Mouse (Mus musculus): Measurements from ENCODE around the gene Nmrk1. TPM values are rescaled to one million over a fixed set of nuclear protein-coding genes. Genes with fewer than 3 reads are reported as not detected.

The Nmrk1 gene
- polyA plus RNA-seq, 1 experiment from 2014 or later: 12.6 TPM

GRCm38 (mm10) chr19:18596876-18597275 is 34.9 kb upstream of the Nmrk1 start:
- H3K36me3 ChIP-seq (replicated peaks; ENCODE audit: insufficient read depth, low read length): peaks cover 22% of the 10 kb centered on the region
- H3K27me3 ChIP-seq (ENCODE audit: insufficient read depth, low read length): no peaks in the 10 kb centered on the region
- H3K9me3 ChIP-seq (ENCODE audit: low read length): no peaks in the 10 kb centered on the region
- DNase-seq (no peak), ATAC-seq (no peak)
- 79% methylated on average over 5 of the region's 5 CpGs for WGBS (ENCODE audit: insufficient replicate concordance)
- H3K9ac ChIP-seq (replicated peaks): no peak overlapping the region
- no peak overlapping the region for H3K4me2 ChIP-seq (ENCODE audit: low read depth, low read length)
- H3K4me1 ChIP-seq (ENCODE audit: insufficient read depth): no peaks in the 10 kb centered on the region
- no peak overlapping the region for H3K27ac ChIP-seq (ENCODE audit: low read depth)
- TF ChIP-seq CTCF (IDR thresholded peaks at IDR 0.05; ENCODE audit: low read depth) (no peak), EP300 (IDR thresholded peaks at IDR 0.05; ENCODE audit: low read depth) (no peak)
- H3K4me3 ChIP-seq (ENCODE audit: low read depth, low read length): no peak overlapping the region

GRCm38 (mm10) chr19:18597772-18598171 is 34.0 kb upstream of the Nmrk1 start:
- no peak for ATAC-seq
- Histone ChIP-seq H3K4me3 (ENCODE audit: low read depth, low read length) (no peak overlapping the region), H3K36me3 (replicated peaks; ENCODE audit: insufficient read depth, low read length) (peaks cover 22% of the 10 kb centered on the region), H3K27me3 (ENCODE audit: insufficient read depth, low read length) (no peaks in the 10 kb centered on the region), H3K4me1 (ENCODE audit: insufficient read depth) (no peaks in the 10 kb centered on the region), H3K9me3 (ENCODE audit: low read length) (no peaks in the 10 kb centered on the region), H3K4me2 (ENCODE audit: low read depth, low read length) (no peak overlapping the region), H3K27ac (ENCODE audit: low read depth) (no peak overlapping the region), H3K9ac (replicated peaks) (no peak overlapping the region)
- 68% methylated on average over 6 of the region's 6 CpGs for WGBS (ENCODE audit: insufficient replicate concordance)
- TF ChIP-seq EP300 (IDR thresholded peaks at IDR 0.05; ENCODE audit: low read depth): no peak
- no peak for TF ChIP-seq CTCF (IDR thresholded peaks at IDR 0.05; ENCODE audit: low read depth)
- no peak for DNase-seq

- TF ChIP-seq EP300 (IDR thresholded peaks at IDR 0.05; ENCODE audit: low read depth): no peak
- TF ChIP-seq CTCF (IDR thresholded peaks at IDR 0.05; ENCODE audit: low read depth): no peak
- DNase-seq: no peak
- no peak overlapping the region for H3K4me3 ChIP-seq (ENCODE audit: low read depth, low read length)
- H3K27me3 ChIP-seq (ENCODE audit: insufficient read depth, low read length): no peaks in the 10 kb centered on the region
- no peak overlapping the region for H3K9ac ChIP-seq (replicated peaks)
- ATAC-seq: no peak
- no peaks in the 10 kb centered on the region for H3K9me3 ChIP-seq (ENCODE audit: low read length)
- H3K4me2 ChIP-seq (ENCODE audit: low read depth, low read length): no peak overlapping the region
- H3K36me3 ChIP-seq (replicated peaks; ENCODE audit: insufficient read depth, low read length): peaks cover 18% of the 10 kb centered on the region
- H3K4me1 ChIP-seq (ENCODE audit: insufficient read depth): peaks cover under 1% of the 10 kb centered on the region; the same call in 1 of the 2 replicates
- H3K27ac ChIP-seq (ENCODE audit: low read depth): no peak overlapping the region
- 74% methylated on average over 3 of the region's 3 CpGs for WGBS (ENCODE audit: insufficient replicate concordance)
Observed at GRCm38 (mm10) chr19:18598265-18598926, 33.4 kb upstream of the Nmrk1 start.

GRCm38 (mm10) chr19:18599051-18599450 is 32.7 kb upstream of the Nmrk1 start:
- no peak for TF ChIP-seq EP300 (IDR thresholded peaks at IDR 0.05; ENCODE audit: low read depth)
- TF ChIP-seq CTCF (IDR thresholded peaks at IDR 0.05; ENCODE audit: low read depth): no peak
- 78% methylated on average over 8 of the region's 8 CpGs for WGBS (ENCODE audit: insufficient replicate concordance)
- peaks cover 6% of the 10 kb centered on the region; the same call in 1 of the 2 replicates for H3K4me1 ChIP-seq (ENCODE audit: insufficient read depth)
- H3K27me3 ChIP-seq (ENCODE audit: insufficient read depth, low read length): no peaks in the 10 kb centered on the region
- no peak for ATAC-seq
- H3K9me3 ChIP-seq (ENCODE audit: low read length): no peaks in the 10 kb centered on the region
- DNase-seq: no peak
- no peak overlapping the region for H3K4me3 ChIP-seq (ENCODE audit: low read depth, low read length)
- H3K4me2 ChIP-seq (ENCODE audit: low read depth, low read length): no peak overlapping the region
- peaks cover 14% of the 10 kb centered on the region for H3K36me3 ChIP-seq (replicated peaks; ENCODE audit: insufficient read depth, low read length)
- no peak overlapping the region for H3K27ac ChIP-seq (ENCODE audit: low read depth)
- H3K9ac ChIP-seq (replicated peaks): no peak overlapping the region

- Histone ChIP-seq H3K36me3 (replicated peaks; ENCODE audit: insufficient read depth, low read length) (peaks cover 13% of the 10 kb centered on the region), H3K9ac (replicated peaks) (no peak overlapping the region), H3K9me3 (ENCODE audit: low read length) (no peaks in the 10 kb centered on the region), H3K4me1 (ENCODE audit: insufficient read depth) (peaks cover 6% of the 10 kb centered on the region; the same call in 1 of the 2 replicates), H3K27me3 (ENCODE audit: insufficient read depth, low read length) (no peaks in the 10 kb centered on the region), H3K4me3 (ENCODE audit: low read depth, low read length) (no peak overlapping the region), H3K4me2 (ENCODE audit: low read depth, low read length) (no peak overlapping the region), H3K27ac (ENCODE audit: low read depth) (no peak overlapping the region)
- TF ChIP-seq CTCF (IDR thresholded peaks at IDR 0.05; ENCODE audit: low read depth): no peak
- ATAC-seq (no peak), DNase-seq (no peak)
- WGBS (ENCODE audit: insufficient replicate concordance): 79% methylated on average over 5 of the region's 5 CpGs
Observed at GRCm38 (mm10) chr19:18599650-18600049, 32.1 kb upstream of the Nmrk1 start.

GRCm38 (mm10) chr19:18600611-18601010 is 31.1 kb upstream of the Nmrk1 start:
- ATAC-seq: no peak
- DNase-seq: no peak
- Histone ChIP-seq H3K9me3 (ENCODE audit: low read length) (no peaks in the 10 kb centered on the region), H3K4me3 (ENCODE audit: low read depth, low read length) (no peak overlapping the region), H3K27ac (ENCODE audit: low read depth) (no peak overlapping the region), H3K36me3 (replicated peaks; ENCODE audit: insufficient read depth, low read length) (peaks cover 12% of the 10 kb centered on the region), H3K9ac (replicated peaks) (no peak overlapping the region), H3K4me2 (ENCODE audit: low read depth, low read length) (no peak overlapping the region), H3K27me3 (ENCODE audit: insufficient read depth, low read length) (no peaks in the 10 kb centered on the region), H3K4me1 (ENCODE audit: insufficient read depth) (peaks cover 6% of the 10 kb centered on the region; the same call in 1 of the 2 replicates)
- TF ChIP-seq EP300 (IDR thresholded peaks at IDR 0.05; ENCODE audit: low read depth) (no peak), CTCF (IDR thresholded peaks at IDR 0.05; ENCODE audit: low read depth) (no peak)
- WGBS (ENCODE audit: insufficient replicate concordance): 87% methylated on average over 9 of the region's 9 CpGs
